Mouse (Mus musculus) kidney, postnatal 25 days (tissue): ENCODE data around the gene Gm4871.
"Not testable (repeated sequence)": the region's sequence is repeated elsewhere in the genome, so short reads cannot be mapped to it uniquely, and the experiment has no call there.

Experiments
- DNase-seq, 2 experiments: peaks; one replicate each; pipeline ENCODE4 v3.0.0; 2021; ENCODE audit warnings: mixed read lengths in 2 of 2

Gm4871 gene

DNA sequence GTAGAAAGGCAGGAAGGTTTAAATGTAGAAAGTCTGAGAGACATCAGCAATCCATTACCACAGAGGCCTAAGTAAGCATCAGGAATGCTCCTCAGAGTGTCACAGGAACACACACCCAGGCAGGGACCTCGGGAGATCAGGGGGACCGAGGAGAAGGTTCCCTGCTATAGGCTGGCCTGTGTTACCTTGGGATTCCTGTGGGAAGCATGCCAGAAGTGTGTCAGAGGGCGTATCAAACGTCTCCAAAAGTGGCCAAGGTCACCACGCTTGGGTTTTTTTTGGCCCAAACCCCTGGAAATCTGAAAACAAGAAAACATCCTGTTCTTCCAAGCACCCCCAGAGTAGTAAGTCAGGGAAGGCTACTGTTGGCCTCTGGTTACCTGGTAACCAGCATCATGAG is at the start of gene Gm4871:
Gm4871 (minus strand) TSS at position 364 of the 400 bp plus-strand sequence.
- DNase-seq, result not testable (repeated sequence)

GRCm38 (mm10) chr5:145081866-145082613 is 49.5 kb upstream of the Gm4871 start:
- DNase-seq, result no peak

DNA sequence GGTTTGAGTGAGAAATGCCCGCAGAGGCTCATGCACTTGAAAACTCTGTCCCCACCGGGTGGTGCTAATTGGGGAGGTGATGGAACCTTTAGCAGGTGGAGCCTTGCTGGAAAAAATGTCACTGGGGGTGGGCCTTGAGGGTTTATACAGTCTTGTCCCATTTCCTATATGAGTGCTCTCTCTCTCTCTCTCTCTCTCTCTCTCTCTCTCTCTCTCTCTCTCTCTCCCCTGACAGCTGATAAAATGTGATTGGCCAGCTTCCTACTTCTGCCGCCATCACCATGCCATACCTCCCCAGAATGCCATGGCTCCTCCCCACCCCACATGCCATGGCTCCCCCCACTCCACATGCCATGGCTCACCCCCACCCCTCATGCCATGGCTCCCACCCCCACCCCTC is 42.5 kb upstream of the Gm4871 start:
- peak in 1 of 2 experiments; percentile 3 for DNase-seq

GRCm38 (mm10) chr5:145071342-145071741 is 38.8 kb upstream of the Gm4871 start:
- DNase-seq, result peak in 1 of 2 experiments; percentile 10

GRCm38 (mm10) chr5:145069707-145070106 is 37.2 kb upstream of the Gm4871 start:
- DNase-seq, result peak; percentile 65 to 83

- DNase-seq, result peak in 1 of 2 experiments; percentile 23
Measured at GRCm38 (mm10) chr5:145068863-145069262, 36.3 kb upstream of the Gm4871 start.

DNA sequence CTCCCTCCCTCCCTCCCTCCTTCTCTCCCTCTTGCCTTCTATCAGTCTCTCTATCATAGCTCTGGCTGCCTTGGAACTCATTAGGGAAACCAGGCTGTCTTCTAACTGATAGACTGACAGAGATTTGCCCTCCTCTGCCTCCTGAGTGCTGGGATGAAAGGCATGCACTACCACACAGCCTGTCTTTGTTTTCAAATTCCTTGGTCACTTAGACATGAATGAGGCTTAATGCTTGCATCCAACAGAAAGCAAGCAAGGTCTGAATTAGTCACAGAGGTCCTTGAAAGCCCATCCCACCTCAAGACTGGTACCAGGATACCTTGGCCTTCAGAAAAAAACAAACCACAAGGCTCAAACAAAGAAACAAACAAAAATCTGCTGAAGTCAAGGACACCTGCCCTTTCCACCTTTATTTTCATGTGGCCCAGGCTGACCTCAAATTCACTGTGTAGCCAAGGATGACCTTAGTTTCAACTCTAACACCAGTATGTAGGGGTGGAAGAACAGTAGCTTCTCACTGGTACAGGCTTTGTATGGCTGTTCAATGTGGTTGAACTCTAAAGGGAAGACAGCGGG is 32.3 kb upstream of the Gm4871 start:
- DNase-seq, result no peak

DNA sequence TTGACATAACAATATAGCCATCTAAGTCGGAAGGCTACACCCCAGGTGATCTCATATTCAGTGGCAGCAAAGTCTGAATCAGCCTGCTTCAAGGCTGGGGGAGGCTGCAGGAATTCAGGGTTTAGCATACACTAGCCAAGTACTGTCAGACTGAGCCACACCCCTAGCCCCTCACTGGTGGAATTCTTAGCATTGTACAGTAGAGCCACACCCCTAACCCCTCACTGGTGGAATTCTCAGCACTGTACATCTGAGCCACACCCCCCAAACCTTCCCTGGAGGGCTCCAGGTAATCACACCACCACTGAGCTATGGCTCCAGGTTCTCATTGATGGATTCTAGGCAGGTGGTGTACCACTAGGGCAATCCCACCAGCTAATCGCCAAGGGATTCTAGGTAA is 27.0 kb upstream of the Gm4871 start:
- no peak for DNase-seq

GRCm38 (mm10) chr5:145058722-145059121 is 26.2 kb upstream of the Gm4871 start:
- no peak for DNase-seq

GRCm38 (mm10) chr5:145057907-145058306 is 25.4 kb upstream of the Gm4871 start:
- DNase-seq, result no peak

DNA sequence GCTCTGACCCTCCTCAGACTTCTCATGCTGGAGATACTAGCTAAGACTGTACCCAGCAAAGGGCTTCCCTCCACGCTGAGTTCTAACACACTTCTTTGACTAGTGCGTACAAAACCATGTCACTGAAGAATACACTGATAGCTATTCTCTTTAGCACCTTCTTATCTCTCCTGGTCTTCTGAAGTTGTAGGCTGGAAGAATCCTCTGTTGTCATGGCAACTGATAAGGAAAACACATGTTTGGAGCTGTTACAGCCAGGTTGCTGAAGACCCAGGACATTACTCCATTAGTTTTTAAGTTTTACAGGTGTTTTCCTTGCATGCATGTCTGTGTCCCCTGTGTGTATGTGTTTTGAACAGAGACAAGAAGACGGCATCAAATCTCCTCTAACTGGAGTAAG is 21.6 kb upstream of the Gm4871 start:
- DNase-seq, result not testable (repeated sequence)

DNA sequence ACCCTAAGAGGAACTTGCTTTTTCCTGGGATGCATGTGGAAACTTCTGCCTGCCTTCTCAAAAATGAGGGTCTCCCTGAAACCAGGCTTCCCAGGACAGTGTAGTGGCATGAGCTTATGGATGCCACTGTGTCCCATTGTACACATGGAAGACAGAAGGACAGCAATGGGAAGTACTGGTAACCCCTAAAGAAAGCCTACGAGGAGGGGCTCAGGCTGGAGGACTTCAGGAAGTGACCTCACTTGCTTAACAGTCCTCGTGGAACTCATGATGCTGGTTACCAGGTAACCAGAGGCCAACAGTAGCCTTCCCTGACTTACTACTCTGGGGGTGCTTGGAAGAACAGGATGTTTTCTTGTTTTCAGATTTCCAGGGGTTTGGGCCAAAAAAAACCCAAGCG is 10.1 kb upstream of the Gm4871 start, which contains the start of gene 1700018F24Rik:
1700018F24Rik (plus strand) TSS at position 301 of the 400 bp plus-strand sequence.
- DNase-seq, result not testable (repeated sequence)

GRCm38 (mm10) chr5:145041628-145042027 is 9.1 kb upstream of the Gm4871 start:
- peak in 1 of 2 experiments; percentile 9 for DNase-seq

DNA sequence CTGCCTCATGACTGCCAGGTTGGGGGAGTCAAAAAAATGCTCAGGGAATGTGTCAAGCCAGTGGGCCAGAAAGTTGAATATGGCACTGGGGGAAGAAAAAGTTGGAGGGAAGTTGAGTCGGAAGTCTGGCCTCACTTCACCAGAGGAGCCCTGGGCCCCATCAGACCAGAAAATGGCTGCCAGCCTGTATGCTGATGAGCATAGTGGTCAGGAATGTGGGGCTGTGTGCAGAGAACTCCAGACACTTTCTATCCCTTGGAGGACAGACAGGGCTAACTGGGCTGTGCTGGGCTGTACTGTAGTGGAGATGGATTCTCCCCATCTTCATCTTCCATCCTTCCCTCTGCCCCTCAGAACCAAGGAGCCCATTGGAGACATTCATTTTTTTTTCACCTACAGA is 2.1 kb downstream of the Gm4871 start:
- DNase-seq, result not testable (repeated sequence)

- not testable (repeated sequence) for DNase-seq
Measured at GRCm38 (mm10) chr5:145020712-145021111, 11.8 kb downstream of the Gm4871 start.

DNA sequence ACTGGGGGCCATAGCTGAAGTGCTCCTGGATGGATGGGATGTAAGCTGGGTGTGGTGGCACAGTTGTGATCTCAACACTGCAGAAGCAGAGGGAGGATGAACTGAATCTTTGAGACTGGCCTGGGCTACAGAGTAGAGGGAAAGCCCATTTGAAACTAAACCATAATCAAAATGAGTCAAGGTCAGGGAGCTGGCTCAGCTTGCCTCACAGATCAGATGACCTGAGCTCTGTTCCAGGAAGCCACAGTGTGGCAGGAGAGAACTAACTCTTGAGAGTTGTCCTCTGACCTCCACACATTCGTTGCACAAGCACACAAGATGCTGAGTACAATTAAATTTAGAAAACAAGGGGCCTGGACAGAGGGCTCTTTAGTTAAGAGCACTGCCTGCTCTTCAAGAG is 12.3 kb downstream of the Gm4871 start:
- DNase-seq, result not testable (repeated sequence)

DNA sequence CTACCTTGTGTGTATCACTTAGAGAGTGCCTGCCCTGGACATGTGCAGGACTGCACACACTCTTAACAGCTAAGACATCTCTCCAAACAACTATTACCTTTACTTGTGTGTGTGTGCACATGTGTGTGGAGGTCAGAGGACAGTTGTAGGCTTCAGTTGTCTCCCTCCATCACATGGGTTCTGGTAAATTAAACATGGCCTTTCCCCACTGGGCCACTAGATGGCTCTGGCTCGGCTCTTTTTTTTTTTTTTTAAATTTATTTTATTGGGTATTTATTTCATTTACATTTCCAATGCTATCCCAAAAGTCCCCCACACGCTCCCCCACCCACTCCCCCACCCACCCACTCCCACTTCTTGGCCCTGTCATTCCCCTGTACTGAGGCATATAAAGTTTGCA is 15.8 kb downstream of the Gm4871 start:
- not testable (repeated sequence) for DNase-seq

DNA sequence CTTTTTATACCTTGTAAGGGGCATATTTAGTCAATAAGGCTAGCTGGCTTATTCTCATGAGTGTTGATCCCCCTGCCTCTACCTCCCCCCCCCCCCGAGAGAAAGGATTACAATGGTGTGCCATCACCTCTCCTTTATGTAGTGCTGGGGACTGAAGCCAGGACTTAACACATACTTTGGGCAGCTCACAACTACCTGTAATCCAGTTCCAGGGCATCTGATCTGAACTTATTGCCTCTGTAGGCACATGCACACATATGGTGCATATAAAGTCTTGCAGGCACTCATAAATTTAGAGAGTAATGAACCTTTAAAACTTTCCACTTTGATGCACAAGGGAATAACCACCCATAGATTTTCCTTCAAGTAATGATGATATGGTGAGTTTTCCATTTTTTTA is 18.3 kb downstream of the Gm4871 start:
- no peak for DNase-seq

- no peak for DNase-seq
Measured at GRCm38 (mm10) chr5:145008878-145009659, 23.5 kb downstream of the Gm4871 start.

- peak in 1 of 2 experiments; percentile 12 for DNase-seq
Measured at GRCm38 (mm10) chr5:145005596-145005995, 27.0 kb downstream of the Gm4871 start.

DNA sequence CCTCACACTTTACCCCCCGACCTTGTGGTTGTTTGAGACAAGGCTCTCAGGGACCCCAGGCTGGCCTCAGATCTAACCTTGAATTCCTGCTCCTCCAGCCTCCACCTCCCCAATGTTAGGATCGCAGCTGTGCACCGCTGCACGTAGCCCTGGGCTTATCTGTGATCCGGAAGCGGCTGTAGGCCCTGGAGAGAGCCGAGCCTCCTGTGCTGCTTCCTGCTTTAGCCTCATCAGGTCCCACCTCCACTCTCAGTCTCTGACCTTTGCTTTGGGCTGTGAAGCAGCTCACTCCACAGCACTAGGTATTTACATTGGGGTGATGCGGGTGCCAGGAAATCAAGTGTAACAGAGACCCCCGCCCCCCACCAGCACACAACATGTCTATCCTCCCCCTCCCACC is 28.1 kb downstream of the Gm4871 start:
- peak in 1 of 2 experiments; percentile 14 for DNase-seq

DNA sequence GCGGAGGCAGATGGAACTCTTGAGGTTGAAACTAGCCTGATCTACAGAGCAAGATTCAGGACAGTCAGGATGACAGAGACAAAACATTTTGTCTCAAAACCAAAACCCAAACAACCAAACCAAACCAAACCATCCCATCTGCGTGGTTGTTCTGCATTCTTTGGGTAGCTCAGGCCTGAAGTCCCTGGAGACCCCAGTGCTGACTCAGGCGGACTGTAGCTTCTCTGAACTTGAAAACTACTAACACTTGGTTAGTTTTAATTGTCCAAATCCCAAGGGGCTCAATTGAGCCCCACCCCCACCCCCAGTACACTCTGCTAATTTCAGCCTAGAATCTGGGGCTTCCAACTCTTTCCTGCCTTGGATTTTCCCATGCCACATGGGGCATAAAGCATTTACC is 29.2 kb downstream of the Gm4871 start:
- peak in 1 of 2 experiments; percentile 8 for DNase-seq

- peak in 1 of 2 experiments; percentile 4 for DNase-seq
Measured at GRCm38 (mm10) chr5:144998491-144998890, 34.1 kb downstream of the Gm4871 start.
